Mouse (Mus musculus) adrenal gland (tissue): ENCODE measurements around the gene Srcap.
"Not testable (repeated sequence)": the region's sequence is repeated elsewhere in the genome, so short reads cannot be mapped to it uniquely, and the experiment has no call there.

ENCODE experiments used
- intact Hi-C: fragments of 180-260 bp; cut with DNase I; formaldehyde crosslinking; loops from one replicate; pipeline ENCODE4 v1.15.1; 2025
- long read RNA-seq, 2 experiments: library from polyadenylated mRNA; unstranded; transcript quantifications; one replicate each; pipeline ENCODE4 v2.0.0; 2020; ENCODE audit warnings: borderline replicate concordance in 1 of 2; ENCODE audit not compliant: insufficient replicate concordance in 1 of 2

The Srcap gene
- long read RNA-seq, experiment 1, partial matches to known transcripts = 2 of 2 reads
- long read RNA-seq, experiment 1, other reads (novel, unspliced or antisense) = 0 of 2 reads
- long read RNA-seq, experiment 2, partial matches to known transcripts = 5 of 7 reads
- long read RNA-seq, experiment 2, other reads (novel, unspliced or antisense) = 1 of 7 reads

DNA sequence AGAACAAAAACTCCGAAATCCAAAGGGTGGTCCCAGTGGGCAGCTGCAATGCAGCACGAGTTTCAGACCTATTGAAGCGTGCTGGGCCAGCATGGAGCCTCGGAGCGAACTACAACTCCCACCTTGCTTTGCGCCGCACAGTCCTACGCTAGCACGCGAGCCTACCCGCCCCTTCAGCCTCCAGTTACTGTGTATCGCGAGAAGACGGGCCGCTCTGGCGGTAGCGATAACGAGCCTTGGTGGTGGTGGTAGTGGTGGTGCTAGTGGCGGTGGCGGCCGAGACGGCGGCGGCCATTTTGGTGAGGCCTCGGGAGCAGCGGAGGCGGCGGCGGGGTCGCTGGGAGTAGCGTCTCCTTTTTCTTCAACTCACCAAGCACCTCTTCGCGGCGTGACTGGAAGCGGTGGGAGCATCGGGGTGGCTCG is at the start of gene Srcap:
Gene Srcap, plus strand, starts transcription at position 176 of the 423 bp plus-strand sequence.
- intact Hi-C loops = no loop called here

DNA sequence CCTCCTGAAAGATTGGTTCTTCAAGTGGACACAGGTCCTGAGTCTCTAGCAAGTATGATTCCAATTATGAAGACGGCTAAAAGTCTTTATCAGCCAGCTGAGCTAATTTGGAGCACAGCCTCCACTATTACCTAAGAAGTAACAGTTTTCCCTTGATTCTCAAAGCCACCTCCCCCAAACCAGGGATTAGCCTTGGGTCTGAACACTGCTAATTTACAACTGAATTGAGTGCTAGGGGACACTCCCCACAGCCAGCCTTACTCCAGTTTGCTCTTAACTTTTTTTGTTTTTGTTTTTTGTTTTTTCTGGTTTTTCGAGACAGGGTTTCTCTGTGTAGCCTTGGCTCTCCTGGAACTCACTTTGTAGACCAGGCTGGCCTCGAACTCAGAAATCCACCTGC is 46.6 kb upstream of the Srcap start:
- intact Hi-C loops = no loop called here

DNA sequence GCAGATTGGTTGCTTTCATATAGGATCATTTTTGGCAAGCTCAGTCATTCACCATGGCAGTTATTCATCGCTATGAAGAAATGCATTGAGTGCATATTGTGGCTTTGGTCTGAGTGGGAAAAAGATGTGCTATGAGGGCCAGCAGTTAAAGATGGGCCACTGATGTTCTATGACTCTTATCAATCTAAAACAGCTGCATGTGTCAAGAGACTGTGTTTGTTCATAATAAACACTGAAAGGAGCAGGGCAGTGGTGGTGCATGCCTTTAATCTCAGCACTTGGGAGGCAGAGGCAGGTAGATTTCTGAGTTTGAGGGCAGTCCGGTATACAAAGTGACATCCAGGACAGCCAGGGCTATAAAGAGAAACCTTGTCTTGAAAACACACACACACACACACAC is 46.1 kb upstream of the Srcap start:
- intact Hi-C loops = not testable (repeated sequence)

- intact Hi-C loops = no loop called here
Observed at GRCm38 (mm10) chr7:127466606-127467005, 45.2 kb upstream of the Srcap start.

DNA sequence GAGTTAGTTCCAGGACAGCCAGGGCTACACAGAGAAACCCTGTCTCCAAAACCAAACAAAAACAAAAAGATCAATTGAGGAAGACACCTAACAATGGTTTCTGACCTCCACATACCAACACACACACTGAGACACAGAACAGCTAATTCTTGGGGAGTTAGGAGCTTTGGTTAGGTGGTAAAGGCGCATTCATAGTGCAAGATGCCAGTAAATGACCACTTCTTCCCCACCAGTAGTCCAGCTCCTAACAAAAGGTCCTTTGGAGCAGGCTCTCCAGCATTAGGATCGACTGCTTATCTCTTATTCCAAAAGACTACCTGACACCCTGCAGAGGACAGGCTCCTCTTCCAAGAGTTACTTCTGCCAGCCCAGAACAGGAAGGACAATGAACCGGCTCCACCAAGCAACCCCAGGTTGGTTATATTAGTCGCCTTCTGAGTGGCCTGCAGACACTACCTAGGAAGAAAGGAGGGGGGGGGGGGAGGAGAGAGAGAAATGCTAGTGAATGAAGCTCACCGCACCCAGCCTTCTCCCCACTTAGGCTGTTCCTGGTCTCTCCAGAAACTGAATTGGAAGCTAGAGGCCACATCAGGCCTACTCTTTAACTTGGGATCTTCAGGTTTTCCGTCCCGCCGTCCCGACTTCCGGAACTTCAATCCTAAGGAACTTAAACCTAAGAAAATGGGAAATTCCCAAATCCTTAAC is 41.6 kb upstream of the Srcap start:
- intact Hi-C loops = no loop called here

GRCm38 (mm10) chr7:127470743-127471645 is 40.8 kb upstream of the Srcap start:
- intact Hi-C loops = no loop called here

DNA sequence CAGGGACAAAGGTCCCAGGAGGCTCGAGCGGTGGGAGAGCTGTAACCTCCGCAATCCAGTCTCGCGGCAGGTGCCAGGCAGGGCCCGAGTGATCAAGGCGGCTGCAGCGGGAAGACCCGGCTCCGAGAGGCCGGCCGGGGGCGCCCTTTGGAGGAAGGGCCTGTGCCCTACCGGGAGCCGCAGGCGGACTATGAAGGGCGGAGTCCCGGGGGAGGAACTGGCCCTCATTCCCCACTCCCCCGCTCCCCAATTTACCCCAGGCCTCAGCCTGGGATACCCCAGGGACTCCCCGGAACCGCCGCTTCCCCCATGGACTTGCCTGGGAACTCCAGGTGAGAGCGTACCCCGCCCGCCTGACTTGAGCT is 40.2 kb upstream of the Srcap start:
- intact Hi-C loops = no loop called here

- intact Hi-C loops = no loop called here
Observed at GRCm38 (mm10) chr7:127472060-127472459, 39.7 kb upstream of the Srcap start.

GRCm38 (mm10) chr7:127473705-127474104 is 38.1 kb upstream of the Srcap start:
- intact Hi-C loops = no loop called here

GRCm38 (mm10) chr7:127474378-127475070 is 37.3 kb upstream of the Srcap start:
- intact Hi-C loops = no loop called here

DNA sequence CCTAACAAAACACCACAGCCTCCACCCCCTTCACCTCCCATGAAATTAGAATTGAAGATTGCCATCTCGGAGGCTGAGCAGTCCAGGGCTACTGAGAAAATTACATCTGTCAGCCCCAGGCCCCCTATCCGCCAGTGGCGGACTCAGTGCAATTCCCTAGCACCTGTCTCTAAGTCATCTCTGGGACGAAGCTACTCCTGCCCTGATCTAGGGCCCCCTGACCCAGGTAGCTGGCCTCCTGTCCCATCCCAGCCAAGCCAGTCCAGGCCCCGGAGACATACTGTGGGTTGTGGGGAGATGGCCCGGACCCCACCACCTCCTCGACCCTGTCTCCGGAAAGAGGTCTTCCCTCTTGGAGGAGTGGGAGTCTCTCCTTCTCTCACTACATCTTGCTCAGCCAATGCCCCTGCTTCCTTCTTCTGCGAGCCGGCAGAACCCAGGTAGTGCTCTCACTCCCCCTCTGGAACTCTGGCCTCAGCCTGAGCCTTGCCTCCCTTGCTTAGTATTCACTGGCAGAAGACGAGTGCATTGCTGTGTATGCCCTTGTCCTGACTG is 36.5 kb upstream of the Srcap start:
- intact Hi-C loops = no loop called here

GRCm38 (mm10) chr7:127476336-127476735 is 35.4 kb upstream of the Srcap start:
- intact Hi-C loops = no loop called here

DNA sequence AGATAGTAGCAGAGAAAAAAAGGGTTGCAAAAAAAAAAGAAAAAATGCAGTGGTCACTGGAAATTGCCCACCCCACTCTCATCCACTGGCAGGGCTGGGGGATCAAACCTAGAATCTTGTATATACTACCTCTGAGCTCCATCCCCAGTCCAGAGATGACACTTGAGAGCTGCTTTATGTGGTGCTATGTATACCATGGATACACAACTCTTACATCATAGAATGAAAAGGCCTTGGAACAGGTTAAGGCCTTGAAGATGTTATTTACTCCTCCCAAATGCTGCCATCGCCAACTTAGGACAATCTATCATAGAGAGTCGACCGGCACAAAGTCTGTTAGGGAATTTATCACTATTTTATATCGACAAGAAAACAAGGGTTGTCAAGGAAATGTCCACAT is 34.9 kb upstream of the Srcap start:
- intact Hi-C loops = no loop called here

GRCm38 (mm10) chr7:127477687-127478634 is 33.8 kb upstream of the Srcap start:
- intact Hi-C loops = no loop called here

DNA sequence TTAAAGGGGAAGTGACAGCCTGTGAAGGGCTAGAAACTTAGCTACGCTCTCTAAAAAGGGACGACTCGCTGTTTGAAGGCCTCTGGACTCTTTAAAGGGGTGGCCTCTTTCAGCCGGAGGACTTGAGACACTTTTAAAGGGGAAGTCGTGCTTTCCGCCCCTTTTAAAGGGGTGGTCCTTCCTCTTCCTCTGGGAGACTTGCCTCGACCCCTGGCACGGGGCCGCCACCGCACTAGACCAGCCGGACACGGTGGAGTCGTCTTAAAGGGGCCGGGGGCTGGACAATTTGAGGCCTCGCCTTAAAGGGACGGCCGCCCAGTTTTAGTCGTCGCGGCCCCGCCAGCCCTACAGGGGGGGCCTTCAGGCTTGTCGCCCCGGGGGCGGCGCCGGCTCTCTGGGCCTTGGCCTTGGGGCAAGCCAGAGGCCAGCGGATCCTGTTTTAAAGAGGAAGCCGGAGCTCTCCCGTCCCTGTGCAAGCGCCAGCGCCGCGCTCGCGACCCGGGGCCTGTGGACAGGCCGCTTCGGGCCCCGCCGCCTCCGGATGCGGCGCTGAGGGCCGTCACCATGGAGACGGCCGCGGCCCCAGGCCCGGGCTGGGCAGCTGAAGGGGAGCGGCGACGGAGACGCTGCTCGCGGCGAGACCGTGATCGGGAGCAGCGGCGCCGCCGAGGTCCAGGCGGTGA is 33.0 kb upstream of the Srcap start, which contains the start of gene Fbrs:
Gene Fbrs, plus strand, starts transcription at position 565 of the 683 bp plus-strand sequence.
- intact Hi-C loops = no loop called here

GRCm38 (mm10) chr7:127479318-127480225 is 32.2 kb upstream of the Srcap start:
- intact Hi-C loops = no loop called here

DNA sequence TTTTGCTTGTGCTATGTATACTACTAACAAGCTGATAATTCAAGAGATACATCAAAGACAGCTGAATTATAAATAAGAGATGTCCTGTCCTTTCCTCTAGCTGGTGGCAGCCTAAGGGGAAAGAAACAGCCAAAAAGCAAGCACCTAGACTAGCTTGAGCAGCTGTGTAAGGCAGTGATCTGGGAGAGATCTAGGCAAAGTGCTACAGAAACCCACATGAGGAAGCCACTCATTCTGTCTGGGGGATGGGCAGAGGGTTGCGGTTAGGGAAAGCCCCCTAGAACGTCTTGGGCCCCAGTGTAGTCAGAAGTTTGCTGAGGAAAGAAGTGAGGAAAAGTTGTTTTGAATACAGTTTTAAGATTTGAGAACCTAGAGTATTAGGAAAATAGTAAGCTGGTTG is 31.5 kb upstream of the Srcap start:
- intact Hi-C loops = no loop called here

- intact Hi-C loops = no loop called here
Observed at GRCm38 (mm10) chr7:127485416-127485815, 26.4 kb upstream of the Srcap start.
